Mouse (Mus musculus): Measurements from ENCODE around the gene Wdr89. TPM values are rescaled to one million over a fixed set of nuclear protein-coding genes. Genes with fewer than 3 reads are reported as not detected.
A peak's percentile ranks its signal among the peaks of the same experiment; 100 is the strongest.
"Not testable (repeated sequence)": the region's sequence is repeated elsewhere in the genome, so short reads cannot be mapped to it uniquely, and the experiment has no call there.

The Wdr89 gene
- polyA plus RNA-seq (2015; fragmentation: Nextera tagmentation; extraction: Ambion mirVana) = 13.2 and 15.4 TPM in 2 replicates

- Histone ChIP-seq H3K9ac (peak within 1 kb of the TSS; percentile 73), H3K4me1 (peaks cover 14% of the 10 kb centered on the region), H3K9me3 (replicated peaks) (no peaks in the 10 kb centered on the region), H3K27ac (peak within 1 kb of the TSS; percentile 91), H3K36me3 (no peaks in the 10 kb centered on the region), H3K4me3 (replicated peaks) (peak within 1 kb of the TSS; percentile 64), H3K27me3 (no peaks in the 10 kb centered on the region), H3K4me2 (peak within 1 kb of the TSS; percentile 74)
- ATAC-seq (replicated peaks; ENCODE audit: low FRiP score) = peak; percentile 99
- WGBS = under 1% methylated on average over 54 of the region's 55 CpGs
Measured at GRCm38 (mm10) chr12:75669258-75670106, at the start of gene Wdr89. Wdr89 (minus strand) TSS chr12:75669537.

GRCm38 (mm10) chr12:75713596-75713995 is 44.3 kb upstream of the Wdr89 start:
- no peak overlapping the region for H3K4me3 ChIP-seq (replicated peaks)
- no peaks in the 10 kb centered on the region for H3K27me3 ChIP-seq
- no peaks in the 10 kb centered on the region for H3K9me3 ChIP-seq (replicated peaks)
- peaks cover 7% of the 10 kb centered on the region; the same call in 1 of the 2 replicates for H3K36me3 ChIP-seq
- no peak for ATAC-seq (replicated peaks; ENCODE audit: low FRiP score)
- no peak overlapping the region for H3K9ac ChIP-seq
- H3K27ac ChIP-seq = no peak overlapping the region
- H3K4me2 ChIP-seq = no peak overlapping the region
- 57% methylated on average over 9 of the region's 9 CpGs for WGBS
- H3K4me1 ChIP-seq = no peaks in the 10 kb centered on the region

GRCm38 (mm10) chr12:75712905-75713304 is 43.6 kb upstream of the Wdr89 start:
- not testable (repeated sequence) for H3K9me3 ChIP-seq (replicated peaks); H3K27ac ChIP-seq; H3K4me1 ChIP-seq; H3K27me3 ChIP-seq; ATAC-seq (replicated peaks; ENCODE audit: low FRiP score); H3K4me2 ChIP-seq; H3K4me3 ChIP-seq (replicated peaks); H3K9ac ChIP-seq; H3K36me3 ChIP-seq
- 91% methylated on average over 7 of the region's 7 CpGs for WGBS

GRCm38 (mm10) chr12:75710596-75711376 is 41.4 kb upstream of the Wdr89 start:
- no peak overlapping the region for H3K4me3 ChIP-seq (replicated peaks)
- no peak overlapping the region for H3K27ac ChIP-seq
- no peak overlapping the region for H3K9ac ChIP-seq
- H3K27me3 ChIP-seq = no peaks in the 10 kb centered on the region
- H3K4me1 ChIP-seq = no peaks in the 10 kb centered on the region
- H3K36me3 ChIP-seq = peaks cover 2% of the 10 kb centered on the region; the same call in 1 of the 2 replicates
- ATAC-seq (replicated peaks; ENCODE audit: low FRiP score) = no peak
- WGBS = 89% methylated on average over 9 of the region's 9 CpGs
- H3K4me2 ChIP-seq = no peak overlapping the region
- H3K9me3 ChIP-seq (replicated peaks) = no peaks in the 10 kb centered on the region

- Histone ChIP-seq H3K27me3 (no peaks in the 10 kb centered on the region), H3K4me3 (replicated peaks) (no peak overlapping the region), H3K36me3 (no peaks in the 10 kb centered on the region), H3K9me3 (replicated peaks) (no peaks in the 10 kb centered on the region), H3K27ac (no peak overlapping the region), H3K4me2 (no peak overlapping the region), H3K4me1 (no peaks in the 10 kb centered on the region), H3K9ac (no peak overlapping the region)
- no peak for ATAC-seq (replicated peaks; ENCODE audit: low FRiP score)
- 89% methylated on average over 2 of the region's 2 CpGs for WGBS
Measured at GRCm38 (mm10) chr12:75709506-75709905, 40.2 kb upstream of the Wdr89 start.

- WGBS = 57% methylated on average over 7 of the region's 7 CpGs
- ATAC-seq (replicated peaks; ENCODE audit: low FRiP score) = peak; percentile 83
- Histone ChIP-seq H3K9ac (no peak overlapping the region), H3K27me3 (no peaks in the 10 kb centered on the region), H3K9me3 (replicated peaks) (no peaks in the 10 kb centered on the region), H3K36me3 (no peaks in the 10 kb centered on the region), H3K27ac (no peak overlapping the region), H3K4me3 (replicated peaks) (no peak overlapping the region), H3K4me1 (peaks cover 7% of the 10 kb centered on the region), H3K4me2 (no peak overlapping the region)
Measured at GRCm38 (mm10) chr12:75706670-75707069, 37.3 kb upstream of the Wdr89 start.

GRCm38 (mm10) chr12:75702739-75703122 is 33.4 kb upstream of the Wdr89 start:
- peaks cover 3% of the 10 kb centered on the region; the same call in 1 of the 2 replicates for H3K9me3 ChIP-seq (replicated peaks)
- ATAC-seq (replicated peaks; ENCODE audit: low FRiP score) = no peak
- 87% methylated on average over 3 of the region's 3 CpGs for WGBS

GRCm38 (mm10) chr12:75702084-75702738 is 32.9 kb upstream of the Wdr89 start:
- ATAC-seq (replicated peaks; ENCODE audit: low FRiP score) = peak; percentile 23; the same call in 1 of the 2 replicates
- H3K9me3 ChIP-seq (replicated peaks) = peaks cover 3% of the 10 kb centered on the region; the same call in 1 of the 2 replicates
- peak overlapping the region; percentile 51 for H3K4me2 ChIP-seq
- H3K4me1 ChIP-seq = peaks cover 14% of the 10 kb centered on the region
- H3K4me3 ChIP-seq (replicated peaks) = peak overlapping the region; percentile 23
- 0 out of 2 replicates have a peak overlapping the region, but pooled peaks have one; percentile 15 for H3K9ac ChIP-seq
- WGBS = 59% methylated on average over 14 of the region's 14 CpGs
- H3K27me3 ChIP-seq = no peaks in the 10 kb centered on the region
- peak overlapping the region; percentile 59; the same call in 1 of the 2 replicates for H3K27ac ChIP-seq
- no peaks in the 10 kb centered on the region for H3K36me3 ChIP-seq

More at GRCm38 (mm10) chr12:75702739-75703122, 33.4 kb upstream of the Wdr89 start:
- H3K27me3 ChIP-seq = no peaks in the 10 kb centered on the region
- no peak overlapping the region for H3K9ac ChIP-seq
- no peak overlapping the region for H3K4me2 ChIP-seq
- peaks cover 14% of the 10 kb centered on the region for H3K4me1 ChIP-seq
- no peak overlapping the region for H3K27ac ChIP-seq
- no peak overlapping the region for H3K4me3 ChIP-seq (replicated peaks)
- H3K36me3 ChIP-seq = no peaks in the 10 kb centered on the region

- peaks cover 14% of the 10 kb centered on the region for H3K4me1 ChIP-seq
- no peaks in the 10 kb centered on the region for H3K27me3 ChIP-seq
- peak; percentile 92 for ATAC-seq (replicated peaks; ENCODE audit: low FRiP score)
- H3K36me3 ChIP-seq = no peaks in the 10 kb centered on the region
- H3K4me3 ChIP-seq (replicated peaks) = peak overlapping the region; percentile 23
- peak overlapping the region; percentile 59; the same call in 1 of the 2 replicates for H3K27ac ChIP-seq
- H3K9me3 ChIP-seq (replicated peaks) = peaks cover 3% of the 10 kb centered on the region; the same call in 1 of the 2 replicates
- H3K4me2 ChIP-seq = peak overlapping the region; percentile 51
- 22% methylated on average over 21 of the region's 21 CpGs for WGBS
- H3K9ac ChIP-seq = 0 out of 2 replicates have a peak overlapping the region, but pooled peaks have one; percentile 15
Measured at GRCm38 (mm10) chr12:75701173-75702083, 32.1 kb upstream of the Wdr89 start.

GRCm38 (mm10) chr12:75698692-75699091 is 29.4 kb upstream of the Wdr89 start:
- 93% methylated on average over 3 of the region's 3 CpGs for WGBS
- ATAC-seq (replicated peaks; ENCODE audit: low FRiP score) = no peak
- no peak overlapping the region for H3K27ac ChIP-seq

GRCm38 (mm10) chr12:75695845-75696244 is 26.5 kb upstream of the Wdr89 start:
- H3K4me3 ChIP-seq (replicated peaks); H3K27me3 ChIP-seq; H3K4me2 ChIP-seq; H3K27ac ChIP-seq; ATAC-seq (replicated peaks; ENCODE audit: low FRiP score); H3K9ac ChIP-seq; H3K4me1 ChIP-seq; H3K9me3 ChIP-seq (replicated peaks); H3K36me3 ChIP-seq: not testable (repeated sequence)
- 93% methylated on average over 1 of the region's 1 CpGs for WGBS

More at GRCm38 (mm10) chr12:75698692-75699091, 29.4 kb upstream of the Wdr89 start:
- Histone ChIP-seq H3K36me3 (no peaks in the 10 kb centered on the region), H3K4me3 (replicated peaks) (no peak overlapping the region), H3K9me3 (replicated peaks) (peaks cover 3% of the 10 kb centered on the region; the same call in 1 of the 2 replicates), H3K27me3 (no peaks in the 10 kb centered on the region), H3K4me1 (peaks cover 14% of the 10 kb centered on the region), H3K9ac (no peak overlapping the region), H3K4me2 (no peak overlapping the region)

Data from kidney, embryonic 15.5 days (tissue).